Mouse (Mus musculus) liver, embryonic 16.5 days (tissue): ENCODE results near the gene Golga2. TPM values are rescaled to one million over a fixed set of nuclear protein-coding genes. Genes with fewer than 3 reads are reported as not detected.
"Not testable (repeated sequence)": the region's sequence is repeated elsewhere in the genome, so short reads cannot be mapped to it uniquely, and the experiment has no call there.

ENCODE experiments used
- ATAC-seq: fragments of 200-750 bp; cut with Nextera tagmentation; 2 replicates; pipeline ENCODE4 v1.8.0; 2017; ENCODE audit warnings: low read depth, mild to moderate bottlenecking, moderate number of reproducible peaks, moderate library complexity
- H3K27ac ChIP-seq: fragments of 300-500 bp; sonication (generic); 2 replicates; pipeline ENCODE4 v1.5.1; 2014; ENCODE audit warnings: mild to moderate bottlenecking, low read length
- H3K27me3 ChIP-seq: fragments of 300-500 bp; sonication (generic); 2 replicates; pipeline ENCODE4 v1.6.1; 2014; ENCODE audit warnings: low read depth, low read length, mixed read lengths; ENCODE audit not compliant: control insufficient read depth, insufficient read depth
- H3K36me3 ChIP-seq: fragments of 300-500 bp; sonication (generic); 2 replicates; pipeline ENCODE4 v1.6.1; 2014; ENCODE audit warnings: mild to moderate bottlenecking; ENCODE audit not compliant: control insufficient read depth, insufficient read depth
- H3K4me1 ChIP-seq: fragments of 300-500 bp; sonication (generic); 2 replicates; pipeline ENCODE4 v1.6.1; 2014; ENCODE audit warnings: low read depth, low read length, mixed read lengths; ENCODE audit not compliant: control insufficient read depth
- H3K4me2 ChIP-seq: fragments of 300-500 bp; sonication (generic); 2 replicates; pipeline ENCODE4 v1.6.1; 2014; ENCODE audit warnings: low read depth, low read length, mixed read lengths
- H3K4me3 ChIP-seq: fragments of 300-500 bp; sonication (generic); 2 replicates; pipeline ENCODE4 v1.5.1; 2014; ENCODE audit warnings: low read depth, mild to moderate bottlenecking, low read length
- H3K9ac ChIP-seq: fragments of 300-500 bp; sonication (generic); 2 replicates; pipeline ENCODE4 v1.6.1; 2014; ENCODE audit warnings: low read depth, low read length
- H3K9me3 ChIP-seq: fragments of 300-500 bp; sonication (generic); replicated peaks from 2 replicates; pipeline ENCODE4 v1.6.1; 2016; ENCODE audit warnings: low read length; ENCODE audit not compliant: control insufficient read depth
- WGBS: fragments of 180-500 bp; shearing (Covaris S2); extraction: QIAGEN DNeasy Blood & Tissue Kit; methylation state at CpG from one replicate; pipeline ENCODE4 v1.1.7; 2014; ENCODE audit not compliant: insufficient replicate concordance; 5-methylcytosine and 5-hydroxymethylcytosine counted together
- polyA plus RNA-seq: library from polyadenylated mRNA; unstranded; fragments of >200 nt; fragmentation: Nextera tagmentation; extraction: Ambion mirVana; gene quantifications from 2 replicates; pipeline ENCODE4 v1.2.1, GENCODE M21; 2015

Gene Golga2
- polyA plus RNA-seq, 1 experiment from 2014 or later: 10.0 TPM

DNA sequence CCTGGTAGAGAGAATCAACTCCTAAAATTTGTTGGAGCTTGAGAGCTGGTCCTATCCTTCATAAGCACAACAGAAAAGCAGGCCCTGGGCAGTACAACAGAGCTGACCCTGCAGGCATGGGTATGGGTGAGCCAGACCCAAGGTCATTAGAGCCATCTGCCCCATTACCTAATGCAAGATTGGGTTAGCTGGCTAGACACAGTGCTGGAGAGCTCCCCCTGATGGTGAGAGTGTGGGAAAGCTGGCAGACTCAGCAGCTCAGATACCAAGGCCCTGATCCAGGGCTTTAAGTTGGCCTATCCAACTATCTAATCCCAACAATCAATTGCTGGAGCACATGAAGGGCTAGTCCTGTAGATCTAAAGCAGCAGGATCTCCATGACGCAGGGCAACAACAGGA lies 4.5 kb upstream of the Golga2 start:
- Histone ChIP-seq H3K4me3 (no peak overlapping the region), H3K27ac (no peak overlapping the region), H3K27me3 (no peaks in the 10 kb centered on the region), H3K4me2 (no peak overlapping the region), H3K4me1 (peaks cover 9% of the 10 kb centered on the region), H3K9ac (no peak overlapping the region), H3K9me3 (no peaks in the 10 kb centered on the region), H3K36me3 (peaks cover 9% of the 10 kb centered on the region)
- ATAC-seq: peak; percentile 35; the same call in 1 of the 2 replicates
- WGBS: 50% methylated on average over 1 of the region's 1 CpGs

DNA sequence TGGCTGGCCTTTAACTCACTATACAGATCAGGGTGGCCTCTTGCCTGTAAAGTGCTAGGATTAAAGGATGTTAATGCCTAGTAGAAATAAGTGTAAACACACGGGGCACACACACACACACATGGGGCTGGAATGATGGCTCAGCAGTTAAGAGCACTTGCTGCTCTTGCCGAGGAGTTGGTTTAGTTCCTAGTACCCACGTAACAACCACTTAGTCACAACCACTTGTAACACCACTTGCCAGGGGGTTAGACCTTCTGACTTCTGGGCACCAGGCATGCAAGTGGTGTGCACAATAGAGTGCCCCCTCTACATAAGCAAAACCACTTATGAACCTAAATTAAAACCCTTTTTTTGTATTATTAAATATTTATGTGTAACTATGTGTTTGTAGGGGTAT lies 3.2 kb upstream of the Golga2 start:
- no peak for ATAC-seq

DNA sequence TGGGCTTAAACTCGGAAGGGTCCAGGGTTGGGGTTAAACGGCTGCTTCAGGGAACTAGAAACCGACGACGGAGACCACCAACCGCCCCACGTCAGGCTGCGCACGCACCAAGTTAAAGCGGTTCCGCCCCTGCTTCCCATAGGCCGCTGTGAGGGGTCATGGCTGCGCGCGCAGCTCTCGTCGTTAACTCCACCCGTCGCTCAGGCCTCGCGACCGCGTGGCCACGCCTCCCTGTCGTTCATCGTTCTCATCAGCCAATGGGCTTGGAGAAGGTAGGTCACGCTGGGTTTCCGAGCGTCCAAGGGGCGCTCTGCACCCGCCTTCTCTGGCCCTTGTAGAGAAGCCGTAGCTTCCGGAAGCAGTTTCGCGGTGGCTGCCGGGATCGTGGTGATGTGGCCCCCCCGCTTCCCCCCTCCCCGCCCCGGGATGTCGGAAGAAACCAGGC lies 761 bp downstream of the Golga2 start, which contains the start of gene Swi5:
Gene Swi5 (minus strand): TSS at position 153 of the 445 bp plus-strand sequence.
- WGBS: 0% methylated on average over 41 of the region's 41 CpGs

More for the DNA sequence above, 3.2 kb upstream of the Golga2 start:
- peaks cover 9% of the 10 kb centered on the region for H3K36me3 ChIP-seq
- H3K9me3 ChIP-seq: no peaks in the 10 kb centered on the region
- H3K27ac ChIP-seq: no peak overlapping the region
- no peak overlapping the region for H3K9ac ChIP-seq
- H3K4me2 ChIP-seq: no peak overlapping the region
- H3K4me3 ChIP-seq: no peak overlapping the region
- 55% methylated on average over 3 of the region's 3 CpGs for WGBS
- peaks cover 13% of the 10 kb centered on the region for H3K4me1 ChIP-seq
- H3K27me3 ChIP-seq: no peaks in the 10 kb centered on the region

DNA sequence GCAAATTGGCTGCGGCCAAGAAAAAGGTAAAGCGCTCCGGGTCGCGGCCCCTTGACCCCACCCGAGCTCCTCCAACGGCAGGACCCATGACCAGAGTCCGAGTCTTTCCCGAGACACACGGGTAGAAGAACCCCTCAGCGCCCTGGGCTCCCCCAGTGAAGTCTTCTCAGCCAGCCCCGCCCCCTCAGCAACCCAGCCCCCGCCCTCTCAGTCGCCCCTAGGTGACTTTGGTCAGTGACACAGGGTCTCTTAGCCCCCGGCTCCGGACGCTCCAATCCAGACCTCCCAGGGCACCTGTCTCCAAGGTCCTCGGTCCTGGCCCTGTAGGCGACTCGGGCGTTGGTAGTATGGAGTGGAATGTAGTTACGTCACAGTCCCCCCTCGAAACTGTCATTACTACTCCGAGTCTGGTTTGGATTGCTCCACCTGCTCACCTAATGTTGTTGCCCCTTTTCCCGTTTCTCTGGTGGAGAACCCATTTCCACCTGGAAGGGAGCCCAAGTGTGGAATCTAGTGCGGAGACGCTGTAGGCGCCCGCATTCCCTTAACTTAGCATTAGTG lies 1.3 kb downstream of the Golga2 start:
- H3K4me1 ChIP-seq: peaks cover 19% of the 10 kb centered on the region
- H3K27ac ChIP-seq: peak overlapping the region; percentile 77
- peak; percentile 33 for ATAC-seq
- H3K4me2 ChIP-seq: peak overlapping the region; percentile 90
- H3K36me3 ChIP-seq: 0 out of 2 replicates have a peak, but pooled peaks cover 2% of the 10 kb centered on the region
- H3K27me3 ChIP-seq: no peaks in the 10 kb centered on the region
- no peaks in the 10 kb centered on the region for H3K9me3 ChIP-seq
- H3K4me3 ChIP-seq: peak overlapping the region; percentile 79
- WGBS: 1% methylated on average over 29 of the region's 29 CpGs
- H3K9ac ChIP-seq: peak overlapping the region; percentile 87

More for the DNA sequence above, 761 bp downstream of the Golga2 start, which contains the start of gene Swi5:
- peak; percentile 98 for ATAC-seq
- no peaks in the 10 kb centered on the region for H3K9me3 ChIP-seq
- peak within 1 kb of the TSS; percentile 87 for H3K9ac ChIP-seq
- H3K4me3 ChIP-seq: peak within 1 kb of the TSS; percentile 79
- 0 out of 2 replicates have a peak, but pooled peaks cover 2% of the 10 kb centered on the region for H3K36me3 ChIP-seq
- peak within 1 kb of the TSS; percentile 77 for H3K27ac ChIP-seq
- H3K27me3 ChIP-seq: no peaks in the 10 kb centered on the region
- peak within 1 kb of the TSS; percentile 90 for H3K4me2 ChIP-seq
- peaks cover 19% of the 10 kb centered on the region for H3K4me1 ChIP-seq

DNA sequence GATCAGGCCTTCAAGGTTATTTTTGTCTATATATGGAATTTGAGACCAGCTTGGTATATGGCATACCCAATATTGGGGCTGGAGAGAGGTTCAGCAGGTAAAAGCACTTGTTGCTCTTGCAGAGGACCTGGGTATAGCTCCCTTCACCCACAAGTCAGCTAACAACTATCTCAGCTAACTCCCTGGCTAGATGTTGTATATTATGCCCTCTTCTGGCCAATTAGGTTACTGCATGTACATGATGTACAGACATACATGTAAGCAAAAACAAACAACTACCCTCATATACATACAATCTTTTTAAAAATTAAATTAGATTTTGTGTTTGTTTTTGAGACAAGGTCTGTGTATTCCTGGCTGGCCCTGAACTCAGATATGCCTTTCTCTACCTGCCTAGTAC lies 2.4 kb downstream of the Golga2 start:
- Histone ChIP-seq H3K4me1 (peaks cover 19% of the 10 kb centered on the region), H3K9me3 (no peaks in the 10 kb centered on the region), H3K9ac (no peak overlapping the region; the same call in 1 of the 2 replicates), H3K4me2 (peak overlapping the region; percentile 90), H3K27ac (no peak overlapping the region), H3K36me3 (0 out of 2 replicates have a peak, but pooled peaks cover under 1% of the 10 kb centered on the region), H3K27me3 (no peaks in the 10 kb centered on the region), H3K4me3 (peak overlapping the region; percentile 79; the same call in 1 of the 2 replicates)
- no peak for ATAC-seq

DNA sequence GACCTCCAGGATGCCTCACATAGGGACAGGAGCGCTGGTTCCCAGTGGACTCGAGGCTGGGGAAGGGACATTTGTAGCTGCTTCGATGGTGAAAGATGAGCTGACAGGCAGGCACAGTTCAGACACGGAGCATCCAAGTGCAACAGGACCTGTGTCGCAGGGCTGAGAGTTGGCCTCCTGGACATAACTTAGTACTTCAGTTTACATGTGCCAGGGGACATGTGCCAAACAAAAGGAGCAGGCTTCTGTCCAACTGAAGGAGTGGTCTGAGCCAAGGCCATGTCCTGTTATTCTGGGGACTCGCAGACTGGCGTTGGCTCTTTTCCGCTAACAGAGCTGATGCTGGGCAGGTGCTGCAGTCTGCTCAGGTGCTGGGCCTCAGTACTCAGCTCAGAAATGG lies 7.2 kb downstream of the Golga2 start:
- 82% methylated on average over 8 of the region's 8 CpGs for WGBS
- no peak overlapping the region for H3K4me3 ChIP-seq
- H3K27me3 ChIP-seq: no peaks in the 10 kb centered on the region
- H3K4me2 ChIP-seq: no peak overlapping the region
- H3K9ac ChIP-seq: no peak overlapping the region
- H3K36me3 ChIP-seq: peaks cover 15% of the 10 kb centered on the region
- H3K4me1 ChIP-seq: peaks cover 2% of the 10 kb centered on the region
- H3K27ac ChIP-seq: no peak overlapping the region
- H3K9me3 ChIP-seq: no peaks in the 10 kb centered on the region
- ATAC-seq: no peak

DNA sequence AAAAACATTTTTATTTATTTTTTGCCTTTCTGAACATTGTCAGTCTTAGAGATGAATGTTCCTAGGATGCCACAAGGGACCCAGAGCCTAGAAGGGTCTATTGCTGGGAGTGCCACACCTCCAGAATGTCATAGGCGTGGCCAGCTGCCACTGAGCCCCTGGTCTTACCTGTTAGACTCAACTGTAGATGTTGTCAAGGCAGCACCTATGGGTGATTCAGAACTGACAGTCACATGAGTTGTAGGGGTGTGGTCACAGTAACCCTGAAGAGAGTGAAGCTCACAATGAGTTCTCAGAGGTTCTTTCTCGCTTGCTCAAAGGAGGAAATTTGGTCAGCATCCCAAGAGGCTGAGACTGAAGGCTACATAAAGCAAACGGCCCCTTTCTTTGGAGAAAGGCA lies 8.1 kb downstream of the Golga2 start:
- ATAC-seq: no peak
- H3K36me3 ChIP-seq: peaks cover 16% of the 10 kb centered on the region
- 67% methylated on average over 3 of the region's 3 CpGs for WGBS

DNA sequence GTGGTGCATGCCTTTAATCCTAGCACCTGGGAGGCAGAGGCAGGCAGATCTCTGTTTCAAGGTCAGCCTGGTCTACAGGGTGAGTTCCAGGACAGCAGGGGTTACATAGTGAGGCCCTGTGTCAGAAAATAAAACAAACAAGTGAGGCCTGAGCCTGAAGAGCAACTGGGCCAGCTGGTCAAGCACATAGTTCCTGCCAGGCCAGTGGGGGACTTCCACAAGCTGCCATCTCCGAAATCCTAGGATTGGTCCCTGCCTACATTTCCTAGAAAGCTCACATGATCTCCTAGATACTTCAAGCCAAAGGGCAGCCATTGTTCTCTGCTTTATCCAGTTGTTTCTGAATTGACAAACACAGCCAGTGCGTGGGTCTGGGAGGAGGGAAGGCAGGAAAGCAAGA lies 8.7 kb downstream of the Golga2 start:
- not testable (repeated sequence) for H3K4me1 ChIP-seq, H3K9me3 ChIP-seq, H3K27me3 ChIP-seq, H3K9ac ChIP-seq, H3K27ac ChIP-seq, H3K4me3 ChIP-seq, H3K4me2 ChIP-seq, ATAC-seq
- H3K36me3 ChIP-seq: peaks cover 16% of the 10 kb centered on the region
- 78% methylated on average over 2 of the region's 2 CpGs for WGBS

More for the DNA sequence above, 8.1 kb downstream of the Golga2 start:
- no peak overlapping the region for H3K4me3 ChIP-seq
- H3K9me3 ChIP-seq: no peaks in the 10 kb centered on the region
- no peak overlapping the region for H3K9ac ChIP-seq
- no peaks in the 10 kb centered on the region for H3K4me1 ChIP-seq
- H3K27ac ChIP-seq: no peak overlapping the region
- no peak overlapping the region for H3K4me2 ChIP-seq
- H3K27me3 ChIP-seq: no peaks in the 10 kb centered on the region

DNA sequence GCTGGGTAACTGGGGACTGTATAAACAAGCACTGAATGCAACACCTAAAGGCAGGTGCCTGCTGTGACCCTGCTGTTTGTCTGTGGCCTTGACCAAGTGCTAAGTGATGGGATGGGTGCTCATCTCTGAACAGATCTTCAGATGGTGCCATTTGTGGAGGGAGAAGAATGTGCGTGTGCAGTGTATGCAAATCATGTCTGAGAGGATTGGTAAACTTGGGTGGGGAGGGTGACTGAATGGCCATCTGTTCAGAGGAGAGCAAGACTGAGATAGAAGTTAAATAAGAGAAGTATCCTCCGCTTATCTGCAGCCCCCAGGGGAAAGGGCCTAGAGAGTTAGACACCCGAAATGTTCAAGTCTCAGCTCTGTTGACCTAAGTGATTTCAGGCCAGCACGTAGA lies 12.3 kb downstream of the Golga2 start:
- Histone ChIP-seq H3K9me3 (no peaks in the 10 kb centered on the region), H3K9ac (no peak overlapping the region), H3K4me1 (no peaks in the 10 kb centered on the region), H3K4me2 (no peak overlapping the region), H3K27ac (no peak overlapping the region), H3K4me3 (no peak overlapping the region), H3K27me3 (no peaks in the 10 kb centered on the region), H3K36me3 (peaks cover 29% of the 10 kb centered on the region)
- 82% methylated on average over 4 of the region's 4 CpGs for WGBS
- ATAC-seq: no peak
